Mouse (Mus musculus) layer of hippocampus, adult 9-10 months (tissue): ENCODE measurements around the gene Olfr455.

Experiments
- DNase-seq: peaks from one replicate; pipeline ENCODE4 v3.0.0; 2022; ENCODE audit warnings: low spot score

Gene Olfr455

DNA sequence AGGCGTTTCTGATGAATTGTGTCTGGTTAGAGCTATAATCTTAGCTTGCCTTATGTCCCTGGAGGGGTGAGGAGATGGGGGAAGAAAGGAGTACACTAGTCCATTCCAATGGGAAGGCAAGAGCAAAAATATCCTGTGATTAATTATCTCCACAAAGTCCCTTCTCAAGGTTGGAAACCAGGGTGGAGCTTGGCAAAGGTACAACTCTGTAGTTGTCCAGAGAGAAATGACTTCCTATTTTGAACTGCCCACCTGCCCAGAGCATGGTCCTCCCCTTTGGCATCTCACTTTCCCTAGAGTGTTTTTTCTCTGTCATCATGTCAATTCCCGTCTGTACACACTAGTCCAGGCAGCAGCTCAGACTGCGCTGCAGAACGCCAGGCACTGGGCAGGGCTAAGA, at the start of gene Olfr455:
Gene Olfr455, minus strand, starts transcription at position 127 of the 400 bp plus-strand sequence.
- DNase-seq, result no peak

DNA sequence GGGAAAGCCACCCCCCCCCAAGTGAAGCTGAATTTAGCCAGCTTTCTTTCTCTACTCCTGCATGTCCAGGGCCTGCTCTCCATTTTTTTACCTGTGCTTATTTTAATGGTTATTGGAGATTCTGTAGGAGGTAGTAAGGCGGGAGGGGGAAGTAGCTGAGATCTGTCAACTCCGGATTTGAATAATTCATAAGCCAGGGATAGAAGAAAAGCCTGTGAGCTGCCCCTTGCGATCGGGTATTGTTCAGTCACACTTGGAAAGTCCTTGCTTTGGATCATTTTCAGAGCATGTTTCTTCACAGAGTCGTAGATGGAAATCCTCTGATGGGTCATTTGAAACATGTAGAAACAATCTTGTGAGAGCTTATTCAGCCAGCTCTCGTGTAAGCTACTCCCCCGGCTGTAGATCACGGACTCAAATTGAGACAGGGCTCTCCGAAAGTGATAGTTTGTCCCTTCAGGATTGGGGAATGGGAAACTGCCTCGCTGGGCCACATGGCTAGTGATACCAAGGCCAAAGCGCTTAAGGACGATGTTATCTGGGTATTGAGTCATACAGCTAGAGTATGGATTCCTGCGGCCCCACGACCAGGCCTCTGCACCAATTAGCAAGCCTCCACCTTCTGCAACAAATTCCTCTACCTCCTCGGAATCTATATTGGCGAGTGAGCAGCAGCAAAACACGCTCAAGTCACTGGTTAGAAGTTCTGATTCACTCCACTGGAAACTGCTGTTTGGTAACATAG, 45.9 kb upstream of the Olfr455 start:
- no peak for DNase-seq

DNA sequence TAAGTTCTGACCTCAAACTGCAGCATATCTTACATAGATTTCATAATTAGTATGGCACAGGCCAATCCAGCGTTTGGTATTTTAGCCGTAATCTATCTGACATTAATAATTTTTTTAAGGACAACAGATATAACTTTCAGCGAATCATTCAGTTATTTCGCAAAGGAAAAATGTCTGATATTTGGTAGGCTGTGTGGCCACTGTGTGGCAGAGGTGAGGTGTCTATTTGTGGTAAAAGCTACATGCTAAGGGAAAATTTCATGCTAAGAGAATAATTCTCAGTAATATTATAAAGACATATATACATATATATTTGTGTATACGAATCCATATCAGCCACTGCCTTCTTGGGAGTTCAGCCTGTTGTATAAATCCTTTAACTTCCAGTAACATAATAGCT, 39.2 kb upstream of the Olfr455 start:
- DNase-seq, result no peak

DNA sequence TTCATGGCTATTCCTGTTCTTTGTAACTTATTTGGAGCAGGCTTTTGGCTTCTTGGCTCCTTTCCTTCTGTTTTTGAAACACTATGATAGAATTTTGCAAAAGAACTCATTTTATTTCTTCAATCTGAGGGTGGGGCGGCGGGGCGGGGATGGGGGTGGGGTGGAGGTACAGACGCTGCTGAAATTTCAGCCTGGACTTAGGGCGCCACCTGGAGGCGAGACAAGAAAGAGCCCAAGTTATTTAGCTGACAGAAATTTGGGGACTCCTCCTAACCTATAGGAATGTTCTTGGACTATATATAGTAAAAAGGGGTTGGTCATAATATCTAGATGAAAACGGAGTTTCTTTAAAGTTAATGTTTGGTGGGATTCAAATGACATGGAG, 36.1 kb upstream of the Olfr455 start:
- DNase-seq, result peak; percentile 15

DNA sequence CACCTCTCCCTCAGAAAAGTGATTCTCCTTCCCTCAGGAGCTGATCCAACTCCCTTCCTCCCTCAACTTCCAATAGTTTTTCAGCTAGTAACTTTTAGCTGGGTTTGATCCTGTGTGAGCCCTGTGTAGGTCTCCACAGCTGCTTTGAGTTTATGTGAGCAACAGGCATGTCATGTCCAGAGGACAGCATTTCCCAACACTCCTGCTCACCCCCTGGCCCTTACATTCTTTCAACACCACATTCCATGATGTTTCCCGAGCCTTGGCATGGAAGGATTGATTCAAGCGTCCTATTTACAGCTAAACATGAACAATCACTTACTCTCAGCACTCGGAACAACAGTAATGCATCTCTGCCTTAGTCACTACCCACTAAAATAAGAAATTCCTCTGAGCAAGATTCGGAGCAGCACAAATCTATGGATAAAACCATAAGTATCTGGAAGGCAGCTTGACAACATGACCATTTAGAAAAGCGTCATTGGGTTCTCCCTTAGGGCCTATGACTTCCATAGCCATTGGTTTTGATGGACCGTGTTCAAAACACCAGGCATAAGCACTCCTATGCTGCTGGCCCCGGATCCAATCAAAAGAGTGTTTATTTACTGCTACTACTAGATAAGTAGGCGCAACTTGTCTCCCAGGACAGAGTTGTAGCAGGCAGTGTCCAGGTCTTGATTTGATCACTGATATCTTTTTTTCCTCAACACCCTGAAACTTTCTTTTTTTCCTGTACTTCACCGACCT, 35.5 kb upstream of the Olfr455 start:
- no peak for DNase-seq

DNA sequence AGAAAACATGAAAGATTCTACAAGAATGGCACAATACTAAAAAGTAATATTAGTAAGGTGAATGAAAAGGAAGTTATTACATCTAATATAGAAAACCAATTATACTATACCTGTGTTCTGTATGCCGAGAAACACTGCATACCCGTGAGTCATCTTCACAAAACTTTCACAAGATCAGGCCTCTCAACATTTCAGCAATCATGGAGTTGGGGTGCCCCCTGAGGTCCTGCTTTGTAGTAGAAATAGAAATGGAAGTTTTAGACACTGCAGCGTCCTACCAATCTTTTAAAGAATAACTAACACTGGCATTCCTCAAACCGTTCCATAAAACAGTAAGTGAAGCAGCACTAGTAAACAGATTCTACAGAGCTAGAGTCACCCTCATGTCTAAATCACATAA, 31.3 kb upstream of the Olfr455 start:
- DNase-seq, result no peak

DNA sequence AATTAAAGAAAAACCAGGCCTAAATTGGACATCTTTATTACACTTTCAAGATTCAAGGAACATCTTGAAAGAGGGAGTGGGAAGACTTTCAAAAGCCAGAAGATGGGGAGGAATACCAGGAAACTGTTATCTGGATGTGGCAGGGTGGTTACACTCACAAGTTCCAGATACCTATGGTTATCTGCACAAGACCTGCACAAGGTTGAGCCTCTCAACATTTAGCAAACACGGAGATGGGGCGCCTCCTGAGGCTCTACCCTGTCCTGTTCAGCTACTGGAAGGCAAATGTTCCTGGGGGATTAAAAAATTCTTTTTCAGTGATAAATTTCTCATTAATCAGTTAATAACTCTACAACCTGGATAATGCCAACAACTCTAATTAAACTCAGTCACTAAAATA, 30.0 kb upstream of the Olfr455 start:
- no peak for DNase-seq

DNA sequence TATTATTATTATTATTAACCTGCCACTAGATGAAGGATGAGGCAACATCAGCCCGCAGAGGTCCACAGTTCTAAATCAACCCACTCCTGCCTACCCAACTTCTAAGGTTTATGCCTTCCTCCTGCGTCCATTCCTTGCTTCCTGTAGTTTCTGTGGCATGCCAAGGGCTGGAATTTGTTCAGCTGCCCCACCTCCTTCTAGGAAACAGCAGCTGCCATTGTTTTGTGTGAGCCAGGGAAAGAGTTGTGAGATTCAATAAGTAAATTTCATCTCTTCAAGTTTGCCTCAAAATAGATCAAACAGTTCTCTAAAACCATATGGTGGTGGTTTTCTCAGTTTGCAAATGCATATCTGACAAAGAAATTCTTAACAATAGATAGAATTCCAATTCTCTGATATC, 20.8 kb upstream of the Olfr455 start:
- DNase-seq, result no peak

DNA sequence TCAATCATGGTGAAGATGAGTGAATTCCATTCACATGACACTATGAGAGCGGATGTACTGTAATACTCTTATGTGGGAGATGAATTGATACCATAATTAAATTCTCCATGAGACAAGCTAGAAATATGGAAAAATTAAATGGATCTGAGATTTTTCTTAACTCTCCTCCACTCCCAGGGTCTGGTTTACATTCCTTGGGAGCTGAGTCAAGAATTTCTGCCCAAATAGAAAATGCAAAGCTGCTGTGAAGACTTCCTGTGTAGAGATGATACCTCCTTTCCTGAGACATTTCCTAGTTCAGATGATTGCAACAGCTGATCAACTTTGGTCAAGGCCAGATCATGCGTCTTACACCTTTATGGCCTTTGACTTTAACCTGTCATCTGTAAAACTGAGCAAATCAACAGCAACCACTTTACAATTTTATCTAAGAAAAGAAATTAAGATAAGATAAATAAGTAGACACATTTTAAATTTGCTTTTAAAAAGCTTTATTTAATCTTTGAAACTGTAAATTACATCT, 18.8 kb upstream of the Olfr455 start:
- no peak for DNase-seq

DNA sequence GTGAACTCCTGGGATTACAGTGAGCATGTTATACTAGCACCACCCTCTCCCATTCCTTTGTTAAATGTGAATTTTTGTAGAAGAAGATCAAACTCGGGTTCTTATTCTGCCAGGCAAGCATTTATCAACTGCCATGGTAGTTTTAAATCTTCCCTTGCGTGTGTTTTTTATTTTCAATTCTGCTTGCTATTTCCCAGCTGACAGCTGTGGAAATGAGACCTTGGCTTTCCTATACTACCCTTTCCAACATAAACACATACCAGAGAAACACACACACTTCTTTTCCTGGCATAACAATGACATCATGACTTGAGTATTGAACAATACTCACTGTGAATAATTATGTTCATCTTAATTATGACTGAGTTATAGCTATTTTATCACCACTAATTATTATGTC, 14.9 kb upstream of the Olfr455 start:
- DNase-seq, result no peak

DNA sequence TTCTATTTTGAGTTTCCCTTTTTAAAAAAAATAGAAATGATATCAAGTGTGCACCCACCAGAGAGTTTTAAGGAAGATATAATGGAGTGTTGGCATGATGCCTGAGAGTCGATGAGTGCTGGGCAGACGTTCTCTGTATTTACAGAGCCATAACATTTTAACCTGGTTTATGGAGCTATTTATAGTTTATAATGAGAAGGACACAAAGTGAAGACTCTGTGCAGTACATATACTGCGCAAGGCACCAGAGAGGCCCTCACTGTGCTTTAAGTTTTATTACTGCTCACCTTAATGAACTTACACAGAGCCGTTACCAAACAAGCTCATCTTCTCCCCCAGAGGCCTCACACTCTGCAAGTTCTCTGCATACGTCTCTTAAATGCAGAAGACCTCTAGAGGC, 13.5 kb upstream of the Olfr455 start:
- no peak for DNase-seq

DNA sequence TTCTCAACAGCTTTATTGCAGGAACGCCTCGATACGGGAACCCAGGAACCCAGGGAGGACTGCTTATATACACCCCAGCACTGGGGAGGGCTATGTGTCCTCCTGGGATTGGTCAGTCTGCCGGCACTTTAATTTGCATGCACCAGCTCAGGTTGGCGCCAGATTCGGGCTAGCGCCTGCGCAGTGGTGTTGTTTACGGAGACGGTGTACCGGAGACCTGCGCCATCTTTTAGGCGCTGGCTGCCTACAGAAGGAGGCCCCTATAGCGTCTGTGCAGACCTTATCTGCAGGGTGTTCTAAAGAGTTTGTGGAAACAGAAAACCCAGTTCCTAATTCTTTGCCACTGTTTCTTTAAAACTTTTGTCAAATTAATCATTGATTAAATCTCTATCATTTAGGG, 11.3 kb upstream of the Olfr455 start:
- DNase-seq, result no peak

DNA sequence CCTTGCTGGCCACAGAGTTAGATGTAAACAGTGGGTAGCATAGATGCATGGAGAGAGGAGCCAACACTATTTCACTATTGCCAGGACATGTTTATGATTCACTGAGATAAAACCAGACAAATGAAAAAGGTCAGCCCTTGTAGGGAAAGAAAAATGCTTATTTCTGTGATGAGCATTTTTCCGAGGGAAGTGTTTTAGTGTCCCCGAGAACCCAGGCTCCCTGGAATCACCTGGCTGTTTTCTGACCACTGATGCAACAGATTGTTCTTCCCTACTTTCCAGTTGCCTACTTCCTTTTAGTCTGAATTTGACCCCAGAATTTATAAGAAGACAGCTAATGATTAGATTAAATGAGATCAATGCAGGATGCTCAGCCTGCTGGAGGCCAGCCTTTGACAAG, 1.2 kb downstream of the Olfr455 start:
- no peak for DNase-seq

DNA sequence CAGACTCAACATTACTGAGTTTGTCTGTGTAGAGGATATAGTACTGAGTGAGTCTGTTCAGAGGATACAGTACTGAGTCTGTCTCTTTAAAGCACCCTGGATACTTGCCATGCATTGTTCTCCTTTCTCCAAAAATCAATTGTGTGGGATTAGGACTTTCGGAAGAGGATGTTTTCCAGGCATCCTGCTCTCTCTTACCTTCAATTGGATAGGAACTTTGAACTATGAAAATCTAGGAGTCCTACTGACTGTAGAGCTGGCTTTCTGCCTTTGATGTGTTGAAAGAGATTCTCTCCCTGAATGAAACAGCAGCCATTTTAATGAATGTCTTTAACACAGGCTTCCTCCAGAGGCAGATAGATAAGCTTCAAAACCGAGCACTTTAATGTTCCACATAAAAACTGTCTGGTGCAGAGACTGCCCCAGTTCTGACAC, 1.9 kb downstream of the Olfr455 start:
- DNase-seq, result no peak

DNA sequence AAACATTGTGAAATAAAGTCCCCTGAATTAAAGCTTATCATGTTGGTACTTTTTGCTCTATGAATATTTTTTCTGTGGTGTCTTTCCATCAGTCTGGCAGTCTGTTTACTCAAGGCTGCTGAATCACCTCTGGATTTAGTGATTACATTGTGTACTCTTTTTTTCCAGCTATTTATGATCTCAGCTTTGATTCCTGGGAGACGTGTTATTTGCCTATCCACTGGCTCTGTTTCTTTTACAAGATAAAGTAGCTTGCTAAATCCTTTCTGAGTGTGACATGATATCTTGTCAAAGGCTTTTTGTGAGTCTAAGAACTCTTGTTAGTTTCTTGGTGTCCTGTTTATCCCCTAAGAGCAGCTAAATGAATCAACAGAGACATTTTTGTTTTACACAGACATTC, 2.5 kb downstream of the Olfr455 start:
- no peak for DNase-seq

DNA sequence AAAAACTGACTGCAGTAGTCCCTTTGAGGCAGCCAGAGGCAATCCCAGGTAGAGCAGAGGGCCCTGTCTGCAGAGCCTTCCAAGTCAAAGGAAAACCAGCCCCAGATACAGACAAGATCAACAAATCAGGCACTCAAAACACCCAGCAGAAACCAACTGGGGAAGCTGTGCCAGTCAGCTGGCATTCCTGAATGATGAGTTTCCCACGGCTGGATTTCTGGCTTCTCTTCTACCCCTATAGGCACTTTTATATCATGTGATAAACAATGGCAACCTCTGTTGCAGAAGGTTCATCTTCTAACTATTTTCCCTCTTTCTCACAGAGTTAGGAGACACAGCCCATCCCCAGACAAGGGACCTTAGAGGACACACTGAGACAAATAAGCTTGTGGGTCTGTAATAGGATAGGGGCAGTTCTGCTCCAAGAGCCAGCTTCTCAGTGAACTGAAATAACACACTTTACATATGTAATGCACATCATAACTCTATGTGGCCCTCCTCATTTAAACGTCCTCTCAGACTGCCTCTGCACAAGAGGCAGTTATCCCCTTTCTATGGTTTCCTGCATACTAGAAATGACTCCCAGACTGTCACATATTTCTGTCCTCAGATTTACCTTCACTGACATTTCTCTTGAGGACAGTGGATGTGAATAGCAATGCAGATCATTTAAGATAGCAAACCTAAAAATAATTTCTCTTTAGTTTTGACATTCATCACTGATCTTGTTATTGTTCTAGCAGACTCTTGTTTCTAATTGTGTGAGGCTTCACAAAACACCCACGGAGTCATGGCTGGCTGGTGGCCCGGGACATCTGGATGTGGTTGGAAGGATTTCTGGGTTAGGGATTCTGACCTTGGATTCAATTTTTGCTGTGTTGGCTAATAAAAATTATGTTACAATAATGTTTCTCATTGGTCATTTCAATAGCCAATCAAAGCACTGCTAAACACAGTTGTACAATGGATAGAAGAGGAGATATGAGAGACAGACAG, 5.1 kb downstream of the Olfr455 start:
- DNase-seq, result no peak

DNA sequence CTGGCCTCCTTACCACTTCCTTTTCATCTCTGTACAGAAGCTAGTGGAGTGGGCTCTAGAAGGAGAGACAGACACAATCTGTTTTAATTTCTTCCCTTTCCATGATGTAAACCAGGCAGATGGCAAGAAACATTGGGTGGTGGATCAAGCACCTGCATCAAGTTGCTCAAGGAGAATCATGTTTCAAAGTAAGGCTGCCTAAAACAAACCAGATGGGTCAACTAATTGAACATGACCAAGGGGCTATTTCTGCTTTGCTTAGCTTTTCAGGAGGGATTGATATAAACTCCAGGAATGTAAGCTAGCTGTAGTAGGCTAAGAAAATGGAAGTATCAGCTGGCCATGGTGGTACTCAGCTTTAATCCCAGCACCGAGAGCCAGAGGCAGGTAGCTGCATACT, 6.7 kb downstream of the Olfr455 start:
- DNase-seq, result no peak

DNA sequence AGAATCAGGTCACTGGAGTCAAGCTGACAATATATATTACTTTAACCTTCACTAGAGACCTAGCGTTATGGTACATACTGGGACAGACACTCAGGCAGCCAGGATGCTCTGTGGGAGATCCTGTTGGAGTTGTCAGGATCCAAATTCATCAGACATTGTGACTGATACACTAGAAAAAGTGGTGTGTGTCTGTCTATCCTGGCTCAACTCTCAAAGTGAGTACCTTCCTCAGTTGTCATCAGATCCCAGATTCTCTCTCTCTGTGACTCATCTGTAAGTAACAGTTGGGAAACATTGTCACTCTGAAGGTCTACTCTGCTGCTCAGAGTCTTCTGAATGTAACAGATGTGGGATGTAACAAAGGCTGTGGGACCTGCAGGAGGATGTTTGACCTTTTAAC, 7.7 kb downstream of the Olfr455 start:
- DNase-seq, result no peak

DNA sequence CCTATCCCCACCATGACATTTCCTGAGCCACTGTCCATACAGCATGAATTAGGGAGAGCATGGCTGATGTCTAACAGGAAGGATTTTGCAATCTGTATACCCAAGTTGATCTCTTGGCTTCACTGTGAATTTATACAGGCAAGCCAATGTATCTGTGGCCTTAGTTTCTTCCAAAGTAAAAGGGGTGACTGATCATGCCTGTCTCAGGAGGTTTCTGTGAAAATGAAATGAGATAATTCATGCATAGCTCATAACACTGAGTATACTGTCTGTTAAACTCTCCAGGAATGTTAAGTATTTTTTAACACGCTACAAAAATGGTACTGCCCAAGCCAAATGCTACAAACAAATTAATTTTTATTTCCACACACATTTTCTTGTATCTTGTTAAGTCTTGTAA, 33.9 kb downstream of the Olfr455 start:
- no peak for DNase-seq

DNA sequence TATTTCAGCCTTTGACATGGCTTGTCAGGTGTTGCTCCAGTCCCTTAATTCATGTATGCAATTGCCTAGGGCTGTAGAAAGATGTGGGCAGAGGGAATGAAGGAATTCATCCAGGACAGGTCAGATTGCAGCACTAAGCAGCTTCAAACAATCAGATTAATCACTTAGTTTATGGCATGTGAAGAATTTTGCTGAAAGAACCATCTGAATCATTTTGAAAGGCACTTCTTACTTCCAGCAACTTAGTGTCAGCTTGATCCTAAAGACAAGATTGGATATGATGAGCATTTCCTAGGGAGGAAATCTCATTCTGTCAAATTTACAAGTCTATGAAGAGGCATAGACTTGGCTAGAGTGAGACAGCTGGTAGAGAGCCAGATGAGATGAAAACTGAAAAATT, 38.1 kb downstream of the Olfr455 start:
- DNase-seq, result no peak

DNA sequence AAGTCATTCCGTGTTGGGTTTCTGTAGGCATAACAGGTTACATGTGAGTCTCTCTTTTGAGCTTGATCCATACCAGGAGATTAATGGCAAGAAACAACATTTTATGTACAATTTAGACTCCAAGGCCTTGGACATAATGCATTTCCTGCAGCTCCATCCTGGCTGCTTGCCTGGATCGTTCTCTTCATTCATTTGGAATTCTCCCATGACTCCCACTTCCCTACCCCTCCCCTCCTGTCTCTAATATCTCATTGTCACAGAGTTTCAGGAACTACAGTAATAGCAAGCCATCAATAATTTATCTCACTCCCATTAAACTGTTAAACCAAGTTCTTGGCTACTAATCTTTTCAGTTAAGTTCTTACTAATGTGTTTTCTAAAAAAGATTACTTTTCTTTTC, 43.9 kb downstream of the Olfr455 start:
- DNase-seq, result no peak

DNA sequence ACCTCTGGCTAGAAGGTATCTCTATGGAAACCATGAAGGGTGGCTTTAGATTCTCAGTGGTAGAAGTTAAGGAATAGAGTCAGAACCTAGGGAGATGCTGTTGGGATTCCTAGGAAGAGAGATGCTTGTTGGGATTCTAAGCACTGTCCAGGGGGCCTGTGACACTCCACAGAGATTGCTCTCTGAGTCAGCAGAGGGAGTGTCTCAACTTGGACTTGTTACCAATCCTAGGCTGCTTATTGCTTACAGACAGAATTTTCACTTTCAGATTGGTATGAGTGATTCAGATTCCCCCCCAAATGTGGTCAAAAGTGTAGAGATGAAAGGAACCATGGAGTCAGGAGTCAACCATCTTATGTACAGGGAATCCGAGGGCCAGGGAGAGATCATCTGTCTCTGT, 57.7 kb downstream of the Olfr455 start:
- DNase-seq, result no peak
